Mouse (Mus musculus) embryonic facial prominence, embryonic 14.5 days (tissue): ENCODE results near the gene Iqgap2. TPM values are rescaled to one million over a fixed set of nuclear protein-coding genes. Genes with fewer than 3 reads are reported as not detected.

ENCODE experiments used
- ATAC-seq: fragments of 200-750 bp; cut with Nextera tagmentation; 2 replicates; pipeline ENCODE4 v1.8.0; 2017; ENCODE audit warnings: low read depth, moderate number of reproducible peaks, moderate TSS enrichment
- DNase-seq: peaks from one replicate; pipeline ENCODE4 v3.0.0-alpha.2; 2015; ENCODE audit warnings: low spot score
- H3K27ac ChIP-seq: fragments of 300-500 bp; sonication (generic); replicated peaks from 2 replicates; pipeline ENCODE4 v1.5.1; 2014; ENCODE audit warnings: low read depth, mild to moderate bottlenecking, low read length, moderate library complexity
- H3K27me3 ChIP-seq: fragments of 300-500 bp; sonication (generic); replicated peaks from 2 replicates; pipeline ENCODE4 v1.6.1; 2014; ENCODE audit warnings: low read length; ENCODE audit not compliant: control insufficient read depth, insufficient read depth
- H3K36me3 ChIP-seq: fragments of 300-500 bp; sonication (generic); 2 replicates; pipeline ENCODE4 v1.6.1; 2014; ENCODE audit warnings: low read length, mixed read lengths; ENCODE audit not compliant: control insufficient read depth, insufficient read depth
- H3K4me1 ChIP-seq: fragments of 300-500 bp; sonication (generic); 2 replicates; pipeline ENCODE4 v1.6.1; 2014; ENCODE audit warnings: antibody characterized with exemption, low read length; ENCODE audit not compliant: control insufficient read depth, insufficient read depth
- H3K4me2 ChIP-seq: fragments of 300-500 bp; sonication (generic); 2 replicates; pipeline ENCODE4 v1.6.1; 2014; ENCODE audit warnings: low read depth, mild to moderate bottlenecking, low read length, moderate library complexity, mixed read lengths
- H3K4me3 ChIP-seq: fragments of 300-500 bp; sonication (generic); 2 replicates; pipeline ENCODE4 v1.5.1; 2014; ENCODE audit warnings: low read depth, mild to moderate bottlenecking, low read length
- H3K9ac ChIP-seq: fragments of 300-500 bp; sonication (generic); 2 replicates; pipeline ENCODE4 v1.6.1; 2014; ENCODE audit warnings: low read depth, mild to moderate bottlenecking, low read length, moderate library complexity, mixed read lengths
- H3K9me3 ChIP-seq: fragments of 300-500 bp; sonication (generic); 2 replicates; pipeline ENCODE4 v1.6.1; 2016; ENCODE audit warnings: low read length; ENCODE audit not compliant: control insufficient read depth
- WGBS: fragments of 180-500 bp; shearing (Covaris S2); extraction: QIAGEN DNeasy Blood & Tissue Kit; methylation state at CpG from one replicate; pipeline ENCODE4 v1.1.7; 2014; 5-methylcytosine and 5-hydroxymethylcytosine counted together
- polyA plus RNA-seq: library from polyadenylated mRNA; unstranded; fragments of >200 nt; fragmentation: Nextera tagmentation; extraction: Ambion mirVana; gene quantifications from 2 replicates; pipeline ENCODE4 v1.2.1, GENCODE M21; 2014

Iqgap2 gene
- polyA plus RNA-seq, 1 experiment from 2014 or later: 13.7 TPM

DNA sequence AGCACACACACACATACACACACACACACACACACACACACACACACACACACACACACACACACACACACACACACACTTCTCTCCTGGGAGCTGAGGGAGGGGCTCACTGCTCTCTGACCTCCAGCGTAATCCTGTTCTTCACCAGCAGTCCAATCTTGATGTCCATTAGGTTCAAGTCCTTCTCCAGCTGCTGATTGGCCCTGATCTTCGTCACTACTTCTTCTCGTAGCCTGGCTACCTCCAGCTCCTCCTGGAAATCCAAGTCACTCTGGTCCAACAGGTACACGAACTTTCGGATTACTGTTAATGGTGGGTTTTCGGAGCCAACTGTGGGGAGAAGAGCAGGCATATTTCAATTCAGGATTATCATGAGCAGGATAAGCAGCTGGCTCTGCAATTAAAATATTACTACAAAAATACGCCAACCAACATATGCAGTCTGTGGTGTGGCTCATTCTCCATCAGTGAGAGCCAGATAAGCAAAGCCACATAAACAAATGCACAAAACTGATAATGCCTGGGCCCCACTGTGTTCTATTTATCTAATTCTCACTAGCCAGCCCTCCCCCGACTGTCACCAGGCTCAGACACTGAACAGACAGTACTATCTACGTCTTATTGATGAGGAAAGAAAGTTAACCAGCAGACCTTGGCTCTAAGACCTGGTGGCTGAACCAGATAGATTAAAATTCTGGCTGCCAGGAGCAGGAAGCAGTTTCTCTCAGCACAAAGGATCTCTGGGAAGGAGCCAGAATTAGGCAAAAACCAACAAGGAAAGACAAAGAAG is 220.4 kb downstream of the Iqgap2 start:
- Histone ChIP-seq H3K9me3 (no peaks in the 10 kb centered on the region), H3K4me2 (no peak overlapping the region), H3K27me3 (no peaks in the 10 kb centered on the region), H3K27ac (no peak overlapping the region), H3K9ac (no peak overlapping the region), H3K4me1 (no peaks in the 10 kb centered on the region), H3K4me3 (no peak overlapping the region), H3K36me3 (peaks cover 19% of the 10 kb centered on the region)
- ATAC-seq: no peak
- DNase-seq: no peak
- 82% methylated on average over 9 of the region's 9 CpGs for WGBS

DNA sequence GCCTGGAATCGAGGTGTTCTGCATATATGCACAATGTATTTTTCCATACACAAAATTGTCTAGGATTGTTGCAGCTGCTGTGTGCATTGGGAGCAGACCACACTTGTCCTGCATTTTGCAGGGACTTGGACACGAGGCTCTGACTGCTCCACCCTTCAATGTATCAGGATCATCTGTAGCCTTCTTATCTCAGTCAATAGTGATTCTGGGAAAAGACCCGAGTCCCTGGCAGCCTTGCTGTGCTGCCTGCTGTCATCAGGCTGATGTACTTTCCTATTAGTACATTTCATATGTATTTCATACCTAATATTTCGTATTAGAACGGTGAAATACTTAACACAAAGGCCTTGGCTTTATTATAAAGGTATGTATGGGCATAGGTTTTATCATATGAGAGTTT is 221.2 kb downstream of the Iqgap2 start:
- DNase-seq: no peak
- ATAC-seq: no peak
- peaks cover 19% of the 10 kb centered on the region for H3K36me3 ChIP-seq
- WGBS: 90% methylated on average over 5 of the region's 5 CpGs
- H3K4me1 ChIP-seq: no peaks in the 10 kb centered on the region
- H3K27me3 ChIP-seq: no peaks in the 10 kb centered on the region
- no peak overlapping the region for H3K27ac ChIP-seq
- H3K9me3 ChIP-seq: no peaks in the 10 kb centered on the region
- H3K9ac ChIP-seq: no peak overlapping the region
- H3K4me3 ChIP-seq: no peak overlapping the region
- no peak overlapping the region for H3K4me2 ChIP-seq

DNA sequence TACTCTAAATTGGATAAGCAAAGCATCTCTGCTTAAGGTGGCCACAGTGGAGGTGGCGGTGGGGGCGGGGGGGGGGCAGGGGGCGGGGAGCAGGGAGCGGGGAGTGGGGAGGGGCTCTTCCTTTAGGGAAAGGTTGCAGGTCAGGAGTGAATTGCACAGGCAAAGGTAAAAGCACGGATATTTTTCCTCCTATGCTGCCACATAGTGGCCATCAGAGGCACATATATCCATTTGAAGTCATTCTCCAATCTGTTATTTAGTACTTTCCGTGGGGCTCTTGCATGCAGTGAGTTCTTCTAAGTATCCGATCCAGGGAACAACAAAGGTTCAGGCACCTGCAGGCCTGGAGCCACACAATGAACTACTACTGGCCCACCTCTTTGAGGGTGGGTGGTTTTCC is 224.5 kb downstream of the Iqgap2 start:
- no peaks in the 10 kb centered on the region for H3K27me3 ChIP-seq
- peak; percentile 50 for DNase-seq
- H3K4me2 ChIP-seq: no peak overlapping the region
- H3K9ac ChIP-seq: no peak overlapping the region
- H3K9me3 ChIP-seq: no peaks in the 10 kb centered on the region
- ATAC-seq: 0 out of 2 replicates have a peak, but pooled peaks have one; percentile 41
- peaks cover 15% of the 10 kb centered on the region for H3K36me3 ChIP-seq
- no peaks in the 10 kb centered on the region for H3K4me1 ChIP-seq
- H3K27ac ChIP-seq: no peak overlapping the region
- 18% methylated on average over 5 of the region's 7 CpGs for whole genome bisulfite sequencing
- no peak overlapping the region for H3K4me3 ChIP-seq

DNA sequence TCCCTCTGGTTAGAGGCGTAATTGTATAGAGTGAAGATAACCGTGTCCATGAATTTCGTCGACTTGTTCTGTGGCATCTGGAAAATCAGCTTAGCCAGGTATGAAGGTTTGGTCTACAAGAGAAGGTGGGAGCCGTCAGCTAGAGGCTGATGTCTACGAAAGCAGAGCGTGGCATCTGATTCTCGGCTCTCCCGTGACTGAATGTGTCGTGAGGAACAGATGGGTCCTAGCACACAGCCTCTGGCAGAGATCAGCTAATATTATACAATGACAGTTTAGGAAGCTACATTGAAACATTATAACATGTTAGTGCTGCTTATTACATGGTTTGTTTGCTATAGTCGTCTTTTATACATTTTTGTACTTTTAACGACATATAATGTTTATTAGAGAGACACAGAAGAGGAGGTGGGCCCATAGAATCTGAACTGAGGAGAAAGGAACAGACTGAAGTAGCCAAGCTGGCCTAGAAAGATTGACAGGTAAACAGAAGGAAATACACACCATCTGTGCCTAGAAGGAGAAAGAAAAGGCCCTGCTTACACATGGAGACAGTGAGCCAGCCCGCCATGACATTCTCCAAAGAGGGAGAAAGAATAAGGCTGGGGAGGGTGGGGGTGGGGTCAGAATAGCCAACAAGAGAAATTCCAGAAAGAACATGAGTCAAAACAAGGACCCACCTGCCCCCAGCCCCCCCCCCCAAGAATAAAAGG is 225.9 kb downstream of the Iqgap2 start:
- peaks cover 9% of the 10 kb centered on the region for H3K36me3 ChIP-seq
- 71% methylated on average over 13 of the region's 13 CpGs for whole genome bisulfite sequencing

DNA sequence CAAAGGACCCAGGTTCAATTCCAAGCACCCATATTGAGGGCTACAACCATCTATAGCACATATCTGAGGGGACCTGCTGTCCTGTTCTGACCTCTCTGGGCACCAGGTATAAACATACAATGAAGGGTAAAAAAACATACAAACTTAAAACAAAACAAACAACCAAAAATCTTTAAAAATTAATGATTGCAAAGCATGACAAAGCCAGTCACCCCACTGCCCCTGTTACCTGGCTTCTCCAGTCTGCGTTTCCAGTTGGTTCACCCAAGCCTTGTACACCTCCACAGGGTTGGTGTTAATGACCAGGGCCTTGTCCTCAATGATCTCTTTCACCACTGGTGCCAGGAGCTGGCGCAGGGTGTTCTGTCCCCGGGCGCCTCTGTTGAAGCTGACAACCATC is 227.9 kb downstream of the Iqgap2 start:
- DNase-seq: no peak
- ATAC-seq: no peak
- H3K4me1 ChIP-seq: no peaks in the 10 kb centered on the region
- H3K4me2 ChIP-seq: no peak overlapping the region
- WGBS: 98% methylated on average over 4 of the region's 4 CpGs
- H3K9me3 ChIP-seq: no peaks in the 10 kb centered on the region
- H3K4me3 ChIP-seq: no peak overlapping the region
- H3K27me3 ChIP-seq: no peaks in the 10 kb centered on the region
- peaks cover 14% of the 10 kb centered on the region for H3K36me3 ChIP-seq
- H3K27ac ChIP-seq: no peak overlapping the region
- no peak overlapping the region for H3K9ac ChIP-seq

More for the DNA sequence above, 225.9 kb downstream of the Iqgap2 start:
- Histone ChIP-seq H3K27me3 (no peaks in the 10 kb centered on the region), H3K4me1 (no peaks in the 10 kb centered on the region), H3K9me3 (no peaks in the 10 kb centered on the region), H3K27ac (no peak overlapping the region), H3K4me2 (no peak overlapping the region), H3K4me3 (no peak overlapping the region), H3K9ac (no peak overlapping the region)
- no peak for DNase-seq
- ATAC-seq: no peak

DNA sequence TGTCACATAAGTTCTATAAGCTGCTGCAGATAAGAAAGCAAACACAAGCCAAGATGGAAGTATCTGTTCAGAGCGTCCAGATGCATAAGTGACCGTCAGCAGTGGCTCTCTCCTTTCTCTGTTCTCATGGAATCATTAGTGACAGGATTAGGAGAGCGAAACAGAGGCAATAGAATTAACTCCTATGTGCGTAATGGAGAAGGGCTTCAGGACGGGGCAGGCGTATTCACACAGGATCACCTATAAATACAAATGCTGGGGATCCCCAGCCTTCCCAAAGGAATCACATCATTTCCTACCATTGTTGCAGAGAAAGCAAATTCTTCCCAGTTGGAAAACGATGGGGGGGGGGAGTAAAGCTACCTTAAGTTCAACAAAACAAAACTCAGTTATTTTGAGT is 232.3 kb downstream of the Iqgap2 start:
- ATAC-seq: no peak
- Histone ChIP-seq H3K27me3 (no peaks in the 10 kb centered on the region), H3K4me3 (no peak overlapping the region), H3K9me3 (no peaks in the 10 kb centered on the region), H3K4me2 (no peak overlapping the region), H3K4me1 (no peaks in the 10 kb centered on the region), H3K9ac (no peak overlapping the region), H3K36me3 (peaks cover 23% of the 10 kb centered on the region), H3K27ac (no peak overlapping the region)
- 74% methylated on average over 7 of the region's 7 CpGs for WGBS
- no peak for DNase-seq

DNA sequence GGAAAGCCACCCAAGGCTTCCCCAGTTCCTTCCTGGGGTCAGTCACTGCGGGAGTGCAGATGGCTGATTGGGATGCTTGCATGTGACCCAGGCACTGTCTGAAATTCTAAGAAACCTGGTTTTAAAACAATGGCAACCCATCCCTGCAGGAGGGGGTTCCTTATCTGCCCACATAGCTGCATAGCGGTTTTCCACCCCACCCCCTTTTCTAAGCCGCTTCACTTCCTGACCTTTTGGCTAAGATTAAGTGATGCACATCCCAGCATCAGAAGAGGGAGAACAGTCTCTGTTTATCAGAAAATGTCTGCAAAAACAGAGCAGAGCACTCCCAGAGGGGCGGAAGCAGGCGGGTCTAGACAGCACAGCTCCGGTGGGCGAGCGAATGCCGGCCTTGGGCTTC is 234.6 kb downstream of the Iqgap2 start:
- H3K4me3 ChIP-seq: no peak overlapping the region
- no peaks in the 10 kb centered on the region for H3K9me3 ChIP-seq
- peaks cover 23% of the 10 kb centered on the region for H3K36me3 ChIP-seq
- H3K27ac ChIP-seq: no peak overlapping the region
- H3K4me2 ChIP-seq: no peak overlapping the region
- WGBS: 61% methylated on average over 9 of the region's 9 CpGs
- no peaks in the 10 kb centered on the region for H3K4me1 ChIP-seq
- H3K27me3 ChIP-seq: no peaks in the 10 kb centered on the region
- DNase-seq (no peak), ATAC-seq (no peak)
- no peak overlapping the region for H3K9ac ChIP-seq

DNA sequence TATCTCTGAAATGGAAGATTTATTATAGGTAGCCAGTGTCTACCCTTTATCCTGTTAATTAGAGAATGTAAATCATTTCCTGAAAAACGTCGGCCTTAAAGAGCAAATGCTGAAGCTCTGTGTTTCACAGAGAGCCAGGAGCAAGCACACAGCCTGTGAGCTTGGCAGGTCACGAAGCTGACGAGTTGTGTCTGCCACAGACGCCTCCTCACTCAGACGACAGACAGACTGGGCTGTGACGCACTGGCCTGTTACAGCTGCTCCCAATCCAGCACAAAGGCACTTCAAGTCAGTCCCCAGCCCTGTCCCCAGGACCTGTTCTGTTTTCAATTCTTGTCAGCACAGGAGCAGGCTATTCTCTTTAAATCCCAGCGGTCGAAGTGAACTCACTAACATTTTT is 236.4 kb downstream of the Iqgap2 start:
- ATAC-seq: peak; percentile 30; the same call in 1 of the 2 replicates
- H3K4me1 ChIP-seq: no peaks in the 10 kb centered on the region
- no peak overlapping the region for H3K4me3 ChIP-seq

More for the DNA sequence above, 236.4 kb downstream of the Iqgap2 start:
- H3K36me3 ChIP-seq: peaks cover 23% of the 10 kb centered on the region
- H3K27ac ChIP-seq: no peak overlapping the region
- H3K4me2 ChIP-seq: no peak overlapping the region
- H3K9ac ChIP-seq: no peak overlapping the region
- H3K9me3 ChIP-seq: no peaks in the 10 kb centered on the region
- 30% methylated on average over 9 of the region's 9 CpGs for WGBS
- DNase-seq: peak; percentile 46
- no peaks in the 10 kb centered on the region for H3K27me3 ChIP-seq
